Mouse (Mus musculus) hindbrain, embryonic 14.5 days (tissue): Measurements from ENCODE around the gene Apof. TPM values are rescaled to one million over a fixed set of nuclear protein-coding genes. Genes with fewer than 3 reads are reported as not detected.
"Not testable (repeated sequence)": the region's sequence is repeated elsewhere in the genome, so short reads cannot be mapped to it uniquely, and the experiment has no call there.

Experiments used
- ATAC-seq: fragments of 200-750 bp; cut with Nextera tagmentation; 2 replicates; pipeline ENCODE4 v1.8.0; 2017; ENCODE audit warnings: moderate number of reproducible peaks, mild to moderate bottlenecking, moderate TSS enrichment, moderate library complexity; ENCODE audit not compliant: low FRiP score
- DNase-seq: peaks from one replicate; pipeline ENCODE4 v3.0.0-alpha.2; 2015; ENCODE audit warnings: low spot score
- H3K27ac ChIP-seq: fragments of 300-500 bp; sonication (generic); 2 replicates; pipeline ENCODE4 v1.5.1; 2014; ENCODE audit warnings: mild to moderate bottlenecking, moderate library complexity
- H3K27me3 ChIP-seq: fragments of 300-500 bp; sonication (generic); 2 replicates; pipeline ENCODE4 v1.6.1; 2014; ENCODE audit warnings: mild to moderate bottlenecking, low read length, mixed read lengths; ENCODE audit not compliant: control insufficient read depth, insufficient read depth
- H3K36me3 ChIP-seq: fragments of 300-500 bp; sonication (generic); replicated peaks from 2 replicates; pipeline ENCODE4 v1.6.1; 2014; ENCODE audit not compliant: control insufficient read depth, insufficient read depth
- H3K4me1 ChIP-seq: fragments of 300-500 bp; sonication (generic); replicated peaks from 2 replicates; pipeline ENCODE4 v1.6.1; 2014; ENCODE audit warnings: antibody characterized with exemption, low read length, mixed read lengths; ENCODE audit not compliant: control insufficient read depth, insufficient read depth
- H3K4me2 ChIP-seq: fragments of 300-500 bp; sonication (generic); replicated peaks from 2 replicates; pipeline ENCODE4 v1.6.1; 2014; ENCODE audit warnings: mild to moderate bottlenecking, moderate library complexity
- H3K4me3 ChIP-seq: fragments of 300-500 bp; sonication (generic); replicated peaks from 2 replicates; pipeline ENCODE4 v1.5.1; 2014; ENCODE audit warnings: mild to moderate bottlenecking, low read length
- H3K9ac ChIP-seq: fragments of 300-500 bp; sonication (generic); 2 replicates; pipeline ENCODE4 v1.6.1; 2014
- H3K9me3 ChIP-seq: fragments of 300-500 bp; sonication (generic); 2 replicates; pipeline ENCODE4 v1.6.1; 2016; ENCODE audit warnings: low read length; ENCODE audit not compliant: control insufficient read depth
- WGBS: fragments of 180-500 bp; shearing (Covaris S2); extraction: QIAGEN DNeasy Blood & Tissue Kit; methylation state at CpG from one replicate; pipeline ENCODE4 v1.1.7; 2014; 5-methylcytosine and 5-hydroxymethylcytosine counted together
- polyA plus RNA-seq: library from polyadenylated mRNA; unstranded; fragments of >200 nt; fragmentation: Nextera tagmentation; extraction: Ambion mirVana; gene quantifications from 2 replicates; pipeline ENCODE4 v1.2.1, GENCODE M21; 2014

Gene Apof
- polyA plus RNA-seq, 1 experiment from 2014 or later, result not detected

DNA sequence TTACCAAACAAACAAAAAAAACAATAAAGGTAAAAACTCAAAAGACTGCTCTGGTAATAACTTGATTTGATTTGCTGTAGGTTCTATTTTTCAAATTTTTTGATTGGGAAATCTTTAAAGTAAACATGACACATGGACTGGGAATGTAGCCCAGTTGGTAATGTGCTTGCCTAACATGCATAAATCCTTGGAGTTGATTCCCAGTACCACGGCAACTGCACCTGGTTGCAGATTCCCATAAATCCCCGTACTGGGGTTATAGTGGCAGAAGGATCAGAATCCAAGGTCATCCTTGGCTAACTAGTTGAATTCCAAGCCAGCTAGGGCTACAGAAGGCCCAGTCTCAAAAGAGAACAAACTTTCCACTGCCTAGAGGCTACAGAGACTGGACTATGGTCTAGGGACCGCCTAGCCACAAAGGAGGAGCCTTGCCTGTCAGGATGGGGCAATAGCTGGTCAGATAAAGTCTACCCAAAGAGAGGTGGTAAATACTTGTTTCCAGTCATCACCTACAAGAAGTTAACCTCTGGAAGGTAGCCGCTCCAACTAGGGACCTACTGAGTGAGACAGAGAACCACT is 14.7 kb upstream of the Apof start, which contains the start of gene Apon:
Gene Apon, plus strand, starts transcription at position 420 of the 579 bp plus-strand sequence.
- no peak for ATAC-seq

DNA sequence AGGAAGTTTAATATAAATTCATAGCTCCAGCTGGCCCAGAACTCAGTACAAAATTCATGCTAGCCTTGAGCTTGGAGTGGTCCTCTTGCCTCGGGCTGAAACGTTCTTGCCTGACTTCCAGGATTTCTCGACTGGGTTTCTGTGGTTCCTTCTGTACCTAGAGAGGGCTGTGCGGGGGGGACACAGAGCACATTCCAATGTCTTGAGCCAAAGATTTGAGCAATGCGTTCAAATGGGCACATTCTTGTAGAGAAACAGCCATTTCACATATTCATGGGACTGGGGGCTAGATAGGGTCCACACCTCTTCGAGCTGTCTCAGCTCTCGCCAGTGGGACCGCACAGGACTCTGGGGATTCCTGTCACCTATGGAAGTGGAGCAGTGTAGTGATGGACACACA is 12.5 kb upstream of the Apof start:
- DNase-seq (no peak), ATAC-seq (no peak)

More for the DNA sequence above, 14.7 kb upstream of the Apof start, which contains the start of gene Apon:
- H3K36me3 ChIP-seq, result peaks cover 40% of the 10 kb centered on the region
- no peak within 1 kb of the TSS for H3K4me2 ChIP-seq
- H3K9me3 ChIP-seq, result no peaks in the 10 kb centered on the region
- DNase-seq, result no peak
- H3K27me3 ChIP-seq, result no peaks in the 10 kb centered on the region
- H3K4me3 ChIP-seq, result no peak within 1 kb of the TSS
- no peaks in the 10 kb centered on the region for H3K4me1 ChIP-seq
- no peak within 1 kb of the TSS for H3K9ac ChIP-seq
- no peak within 1 kb of the TSS for H3K27ac ChIP-seq
- WGBS, result 88% methylated on average over 4 of the region's 4 CpGs

GRCm38 (mm10) chr10:128256328-128256727 is 12.1 kb upstream of the Apof start:
- DNase-seq (no peak), ATAC-seq (no peak)
- Histone ChIP-seq H3K4me1 (no peaks in the 10 kb centered on the region), H3K4me2 (no peak overlapping the region), H3K27ac (no peak overlapping the region), H3K36me3 (peaks cover 15% of the 10 kb centered on the region), H3K9me3 (no peaks in the 10 kb centered on the region), H3K27me3 (no peaks in the 10 kb centered on the region), H3K4me3 (no peak overlapping the region), H3K9ac (no peak overlapping the region)
- whole genome bisulfite sequencing, result 92% methylated on average over 8 of the region's 8 CpGs

More for the DNA sequence above, 12.5 kb upstream of the Apof start:
- Histone ChIP-seq H3K4me2 (no peak overlapping the region), H3K27ac (no peak overlapping the region), H3K27me3 (no peaks in the 10 kb centered on the region), H3K9ac (no peak overlapping the region), H3K4me1 (no peaks in the 10 kb centered on the region), H3K4me3 (no peak overlapping the region), H3K9me3 (no peaks in the 10 kb centered on the region), H3K36me3 (peaks cover 19% of the 10 kb centered on the region)
- 93% methylated on average over 8 of the region's 8 CpGs for WGBS

DNA sequence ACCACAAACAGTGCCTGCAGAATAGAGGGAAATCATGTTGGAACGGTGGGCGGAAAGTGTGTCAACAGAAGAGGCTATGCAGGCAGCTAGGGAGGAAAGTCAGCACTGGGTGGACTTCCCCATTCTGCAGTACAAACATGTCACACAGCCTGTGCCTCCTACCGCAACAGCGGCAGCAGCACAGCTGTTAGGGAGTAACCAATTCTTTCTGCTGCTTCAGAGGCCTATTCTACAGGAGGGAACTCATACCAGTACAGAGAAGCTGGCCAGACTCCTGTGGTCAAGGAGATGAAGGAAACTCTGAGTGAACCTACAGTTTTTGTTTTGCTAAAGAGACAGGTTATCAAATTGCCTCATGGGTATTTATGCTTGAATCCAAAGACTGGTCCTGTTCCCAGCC is 9.5 kb upstream of the Apof start:
- ATAC-seq (no peak), DNase-seq (no peak)
- Histone ChIP-seq H3K4me2 (no peak overlapping the region), H3K36me3 (no peaks in the 10 kb centered on the region), H3K27ac (no peak overlapping the region), H3K9me3 (no peaks in the 10 kb centered on the region), H3K27me3 (no peaks in the 10 kb centered on the region), H3K9ac (no peak overlapping the region), H3K4me3 (no peak overlapping the region), H3K4me1 (no peaks in the 10 kb centered on the region)
- WGBS, result 85% methylated on average over 4 of the region's 4 CpGs

GRCm38 (mm10) chr10:128259946-128260345 is 8.5 kb upstream of the Apof start:
- Histone ChIP-seq H3K27ac (no peak overlapping the region), H3K4me2 (no peak overlapping the region), H3K36me3 (no peaks in the 10 kb centered on the region), H3K9ac (no peak overlapping the region), H3K4me1 (no peaks in the 10 kb centered on the region), H3K9me3 (no peaks in the 10 kb centered on the region), H3K4me3 (no peak overlapping the region), H3K27me3 (no peaks in the 10 kb centered on the region)
- ATAC-seq, result no peak
- 87% methylated on average over 5 of the region's 5 CpGs for WGBS
- no peak for DNase-seq

DNA sequence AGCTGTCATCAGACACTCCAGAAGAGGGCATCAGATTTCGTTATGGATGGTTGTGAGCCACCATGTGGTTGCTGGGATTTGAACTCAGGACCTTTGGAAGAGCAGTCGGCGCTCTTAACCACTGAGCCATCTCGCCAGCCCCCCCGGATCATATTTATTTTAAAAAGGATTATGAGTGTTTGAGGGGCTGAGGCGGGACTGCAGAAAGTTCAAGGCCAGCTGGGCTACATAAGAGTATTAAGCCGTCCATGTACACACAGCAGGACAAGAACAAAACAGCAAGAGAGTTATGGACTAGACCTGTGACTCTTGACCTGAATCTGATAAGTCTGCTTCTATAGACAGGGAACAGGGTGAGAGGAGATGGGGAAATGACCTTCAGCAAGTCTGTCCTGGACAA is 8.1 kb upstream of the Apof start:
- not testable (repeated sequence) for H3K27ac ChIP-seq, H3K4me1 ChIP-seq, H3K36me3 ChIP-seq, DNase-seq, H3K4me3 ChIP-seq, H3K9ac ChIP-seq, H3K9me3 ChIP-seq, ATAC-seq, H3K4me2 ChIP-seq, H3K27me3 ChIP-seq
- 88% methylated on average over 7 of the region's 7 CpGs for WGBS

DNA sequence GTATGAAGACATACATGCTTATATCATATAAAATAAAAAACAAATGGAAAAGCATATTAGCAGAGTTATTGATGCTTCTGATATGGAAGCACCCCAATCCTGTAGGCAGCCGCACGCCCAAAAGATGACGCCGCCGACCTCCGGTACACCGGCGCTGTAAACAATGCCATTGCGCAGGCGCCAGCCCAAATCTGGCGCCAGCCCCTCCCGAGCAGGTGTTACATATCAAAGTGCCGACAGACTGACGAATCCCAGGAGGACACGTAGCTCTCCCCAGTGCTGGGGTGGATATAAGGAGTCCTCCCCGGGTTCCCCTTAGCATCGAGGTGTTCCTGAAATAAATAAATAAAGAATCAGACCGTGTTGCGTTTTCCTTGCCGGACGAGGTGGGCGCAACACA is 6.2 kb upstream of the Apof start:
- H3K4me1 ChIP-seq, result no peaks in the 10 kb centered on the region
- H3K4me3 ChIP-seq, result no peak overlapping the region
- DNase-seq (no peak), ATAC-seq (no peak)
- H3K4me2 ChIP-seq, result no peak overlapping the region
- H3K9me3 ChIP-seq, result no peaks in the 10 kb centered on the region
- WGBS, result 79% methylated on average over 22 of the region's 22 CpGs
- H3K9ac ChIP-seq, result no peak overlapping the region
- no peak overlapping the region for H3K27ac ChIP-seq
- H3K36me3 ChIP-seq, result no peaks in the 10 kb centered on the region
- no peaks in the 10 kb centered on the region for H3K27me3 ChIP-seq

DNA sequence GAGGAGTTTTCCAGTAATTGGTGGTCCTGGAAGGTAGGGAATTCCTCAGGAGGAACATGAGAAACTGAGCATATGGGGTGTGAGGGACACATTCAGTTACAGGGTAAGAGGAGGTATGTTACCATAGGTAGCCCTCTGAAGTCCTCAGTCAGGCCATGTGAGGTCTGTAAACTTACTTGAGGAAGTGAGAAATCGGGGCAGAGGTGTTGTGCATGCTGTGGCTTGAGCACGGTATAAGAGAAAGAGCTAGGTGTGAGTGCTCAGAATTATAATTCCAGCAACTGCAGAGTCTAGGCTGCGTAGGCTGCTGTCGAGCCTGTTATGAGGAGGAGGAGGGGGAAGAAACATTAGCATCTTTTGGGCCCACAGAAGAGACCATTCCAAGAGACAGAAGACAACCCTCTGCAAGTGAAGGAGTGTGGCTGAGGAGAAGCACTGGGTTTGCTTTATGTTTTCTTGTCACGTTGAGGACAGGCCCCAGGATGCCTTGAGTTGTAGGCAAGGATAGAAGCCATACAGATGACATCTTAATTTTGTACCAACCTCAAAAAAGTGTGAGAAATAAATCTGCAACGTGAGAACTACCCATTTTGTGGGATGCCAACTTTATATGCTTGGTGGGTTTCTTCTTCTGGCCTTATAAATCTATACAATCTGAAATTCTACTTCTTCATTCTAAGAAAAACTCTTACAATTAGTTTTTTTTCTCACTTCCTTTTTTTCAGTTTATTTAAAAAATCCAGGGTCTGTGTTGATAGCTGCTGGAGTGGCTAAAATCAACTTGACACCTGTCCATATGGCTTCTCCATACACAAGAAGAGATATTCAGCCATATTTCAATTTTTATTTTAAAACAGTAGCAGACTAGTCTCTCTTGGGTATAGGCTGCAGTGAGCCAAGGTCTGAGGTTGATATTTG is 4.8 kb upstream of the Apof start:
- Histone ChIP-seq H3K4me3 (no peak overlapping the region), H3K4me1 (no peaks in the 10 kb centered on the region), H3K36me3 (no peaks in the 10 kb centered on the region), H3K9me3 (no peaks in the 10 kb centered on the region), H3K9ac (no peak overlapping the region), H3K4me2 (no peak overlapping the region), H3K27ac (no peak overlapping the region), H3K27me3 (no peaks in the 10 kb centered on the region)
- no peak for ATAC-seq
- 82% methylated on average over 6 of the region's 6 CpGs for WGBS
- DNase-seq, result no peak

- H3K4me1 ChIP-seq, result 0 out of 2 replicates have a peak, but pooled peaks cover 3% of the 10 kb centered on the region
- no peaks in the 10 kb centered on the region for H3K9me3 ChIP-seq
- H3K36me3 ChIP-seq, result no peaks in the 10 kb centered on the region
- no peak overlapping the region for H3K9ac ChIP-seq
- no peak overlapping the region for H3K4me3 ChIP-seq
- ATAC-seq (no peak), DNase-seq (no peak)
- H3K4me2 ChIP-seq, result peak overlapping the region; percentile 69
- H3K27ac ChIP-seq, result no peak overlapping the region
- 91% methylated on average over 16 of the region's 16 CpGs for WGBS
- no peaks in the 10 kb centered on the region for H3K27me3 ChIP-seq
These were observed 887 bp downstream of the Apof start for GRCm38 (mm10) chr10:128269206-128269910.
